ENCODE assay signal across 8 mouse cellular contexts in genomic region chr13:111489802-111490723, GRCm38 (mm10). TPM values are rescaled to one million over a fixed set of nuclear protein-coding genes. Genes with fewer than 3 reads are reported as not detected.
DNase-seq lines count a peak whose midpoint lies in the region; ATAC-seq lines count a peak whose summit lies in the region.

Gpbp1 (minus strand) TSS chr13:111490111.

- ATAC-seq in megakaryocyte progenitor cell, adult 5-6 weeks (replicated peaks; ENCODE audit: poor library complexity) = peak; percentile 92

- peak; percentile 100 for DNase-seq in adipocyte (ENCODE audit: low spot score)
- peak; percentile 99 for DNase-seq in embryo, embryonic 10 days (ENCODE audit: low spot score)
- DNase-seq in gastrocnemius, postnatal 10 days = peak; percentile 99
- DNase-seq in induced T-regulatory cell, adult 2 months (ENCODE audit: low read depth) = peak; percentile 100
- peak; percentile 100 for DNase-seq in left cerebral cortex, adult 9 months (ENCODE audit: low spot score in 2 of 2)
- DNase-seq in right cerebral cortex, postnatal 14 days = peak; percentile 100
- DNase-seq in urinary bladder, postnatal 36 days (ENCODE audit: low spot score in 2 of 2) = peak; percentile 100

RNA-seq across cellular contexts. Expression of gene Gpbp1, which starts in this region (rescaled TPM):
- total RNA-seq in gastrocnemius, postnatal 10 days (2021) = 10 to 100 TPM; 47.6 to 55.8 TPM
- 98.7 and 111 TPM in 2 replicates for total RNA-seq in megakaryocyte progenitor cell, adult 5-6 weeks (2015)
- 125 and 164 TPM in 2 replicates for total RNA-seq in megakaryocyte progenitor cell, adult 5-6 weeks (2017)

Comparison
In these comparisons a context has a peak if more than half of its experiments do, and no peak if none do; other contexts are left out.
1. Peak in every context shown above with its lines: DNase-seq and ATAC-seq.